Mouse (Mus musculus): ENCODE data around the gene Cabcoco1.

The Cabcoco1 gene

GRCm38 (mm10) chr10:68541139-68541942 is at the start of gene Cabcoco1:
Gene Cabcoco1 (minus strand): TSS chr10:68541896.
- DNase-seq = peak; percentile 92

- DNase-seq = no peak
Observed at GRCm38 (mm10) chr10:68589530-68590252, 48.0 kb upstream of the Cabcoco1 start.

DNA sequence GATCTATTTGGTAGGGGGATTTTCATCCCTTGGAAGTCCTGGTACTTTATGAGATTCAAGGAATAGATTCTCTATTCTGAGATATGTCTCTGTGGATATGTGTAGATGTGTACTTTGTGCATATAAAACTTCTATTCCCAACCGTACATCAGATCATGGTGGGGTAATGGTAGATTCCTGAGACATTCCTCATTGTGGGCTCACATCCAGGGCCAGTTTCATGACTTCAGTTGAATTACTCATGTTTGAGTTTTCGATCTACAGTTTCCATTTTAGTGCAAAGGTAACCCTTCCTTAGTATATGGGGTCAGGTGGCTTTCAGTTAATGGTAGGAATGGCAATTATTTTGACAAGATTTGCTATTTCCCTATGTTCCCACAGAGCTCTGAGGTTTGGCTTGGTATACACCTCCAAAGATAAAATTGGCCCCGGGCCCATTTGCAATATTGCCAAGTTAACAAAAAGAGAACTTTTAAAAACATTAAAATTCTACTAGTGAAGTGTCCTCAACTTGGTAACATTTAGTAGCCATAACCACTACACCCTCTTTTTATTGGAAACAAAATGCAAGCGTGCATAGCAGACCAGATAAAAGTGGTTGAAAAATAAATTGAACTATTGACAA is 45.8 kb upstream of the Cabcoco1 start:
- DNase-seq = no peak

- no peak for DNase-seq
Observed at GRCm38 (mm10) chr10:68577321-68577720, 35.6 kb upstream of the Cabcoco1 start.

- DNase-seq = no peak
Observed at GRCm38 (mm10) chr10:68568172-68568571, 26.5 kb upstream of the Cabcoco1 start.

DNA sequence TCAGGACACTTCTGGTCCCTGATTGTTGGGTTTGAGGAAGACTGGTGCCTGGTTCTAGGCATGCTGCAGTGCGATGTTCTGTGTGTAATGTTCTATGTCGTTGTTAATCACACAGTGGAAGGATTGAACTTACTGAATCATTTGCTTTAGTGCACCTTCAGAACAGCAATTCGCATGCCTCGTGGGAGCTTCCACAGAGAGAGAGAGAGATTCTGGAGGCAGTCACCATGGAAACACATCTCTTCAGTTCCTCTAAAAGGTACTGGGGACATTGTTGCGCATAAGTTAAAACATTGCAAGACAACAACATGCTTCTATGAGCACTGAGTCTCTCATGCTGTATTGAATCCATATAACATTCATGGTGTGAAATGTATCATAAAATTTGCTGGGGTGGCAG is 20.6 kb upstream of the Cabcoco1 start:
- DNase-seq = no peak

GRCm38 (mm10) chr10:68558828-68559219 is 17.1 kb upstream of the Cabcoco1 start:
- no peak for DNase-seq

- DNase-seq = no peak
Observed at GRCm38 (mm10) chr10:68558105-68558827, 16.6 kb upstream of the Cabcoco1 start.

- no peak for DNase-seq
Observed at GRCm38 (mm10) chr10:68553677-68554076, 12.0 kb upstream of the Cabcoco1 start.

GRCm38 (mm10) chr10:68552556-68552955 is 10.9 kb upstream of the Cabcoco1 start:
- no peak for DNase-seq

GRCm38 (mm10) chr10:68551316-68551715 is 9.6 kb upstream of the Cabcoco1 start:
- DNase-seq = no peak

DNA sequence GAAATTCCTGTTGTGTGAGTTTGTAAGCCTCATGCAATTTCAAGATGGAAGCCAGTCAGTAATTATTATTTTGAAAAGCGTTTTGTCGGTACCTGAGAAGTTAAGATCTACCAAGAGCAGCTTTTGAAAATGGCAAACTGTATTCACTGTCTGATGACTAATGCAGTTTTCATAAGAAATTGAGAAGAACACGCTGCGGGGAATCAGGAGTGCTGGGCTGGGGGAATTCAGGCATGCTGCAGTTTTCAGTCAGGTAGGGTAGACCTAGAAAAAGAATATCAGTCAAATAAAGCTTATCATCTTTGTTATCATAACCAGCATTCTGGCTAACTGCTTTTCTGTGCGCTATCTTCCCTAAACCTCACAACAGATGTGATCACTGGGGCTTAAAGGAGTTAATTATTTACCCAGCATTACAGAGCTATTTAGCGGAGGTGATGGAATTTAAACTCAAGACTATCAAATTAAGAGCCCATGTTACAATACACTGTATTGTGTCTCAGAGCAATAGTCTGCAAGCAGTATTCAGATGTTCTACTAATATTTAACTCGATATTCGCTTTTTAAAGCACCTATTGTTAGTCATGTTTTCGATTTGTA is 9.1 kb upstream of the Cabcoco1 start:
- DNase-seq = no peak

DNA sequence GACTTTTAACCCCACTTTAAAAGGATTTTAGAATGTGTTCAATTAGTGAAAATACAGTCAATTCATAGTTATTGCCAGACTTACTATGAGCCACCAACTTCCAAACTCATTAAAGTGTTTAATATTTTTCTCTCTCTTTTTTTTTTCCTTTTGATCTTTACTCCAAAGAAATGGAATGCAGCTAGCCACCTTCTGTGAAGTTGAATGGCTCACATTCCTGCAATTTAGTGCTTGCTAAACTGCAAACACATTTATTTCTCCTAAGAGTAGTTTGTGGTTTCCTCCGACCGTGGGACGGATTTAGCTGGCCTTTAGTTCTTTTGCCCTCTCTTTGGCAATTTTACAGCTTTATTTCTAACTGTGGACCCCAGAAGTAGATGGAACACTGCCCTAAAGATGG is 1.4 kb upstream of the Cabcoco1 start:
- no peak for DNase-seq

DNA sequence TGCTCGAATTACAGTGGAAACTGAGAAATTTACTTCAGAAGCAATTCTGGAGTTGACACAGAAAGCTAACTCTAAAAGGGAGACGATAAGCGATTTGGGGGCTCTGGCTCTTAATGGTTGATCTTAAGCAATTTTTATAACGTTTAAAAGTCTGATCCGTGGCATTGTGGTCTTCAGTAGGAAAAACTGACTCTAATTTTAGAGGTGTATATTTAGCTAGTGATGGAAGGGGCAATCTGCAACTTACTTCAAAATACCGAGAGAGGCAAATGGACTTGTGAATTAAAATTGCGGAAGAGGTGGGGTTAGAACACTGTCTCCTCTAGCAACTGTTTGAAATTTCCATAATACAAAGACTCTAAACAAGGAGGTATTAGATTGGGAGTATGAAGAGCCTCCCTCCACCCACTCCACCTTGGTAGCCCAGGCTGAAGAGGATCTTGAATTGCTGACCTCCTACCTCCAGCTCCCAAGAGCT is 286 bp upstream of the Cabcoco1 start:
- no peak for DNase-seq

GRCm38 (mm10) chr10:68540612-68541011 is 1.1 kb downstream of the Cabcoco1 start:
- DNase-seq = no peak

DNA sequence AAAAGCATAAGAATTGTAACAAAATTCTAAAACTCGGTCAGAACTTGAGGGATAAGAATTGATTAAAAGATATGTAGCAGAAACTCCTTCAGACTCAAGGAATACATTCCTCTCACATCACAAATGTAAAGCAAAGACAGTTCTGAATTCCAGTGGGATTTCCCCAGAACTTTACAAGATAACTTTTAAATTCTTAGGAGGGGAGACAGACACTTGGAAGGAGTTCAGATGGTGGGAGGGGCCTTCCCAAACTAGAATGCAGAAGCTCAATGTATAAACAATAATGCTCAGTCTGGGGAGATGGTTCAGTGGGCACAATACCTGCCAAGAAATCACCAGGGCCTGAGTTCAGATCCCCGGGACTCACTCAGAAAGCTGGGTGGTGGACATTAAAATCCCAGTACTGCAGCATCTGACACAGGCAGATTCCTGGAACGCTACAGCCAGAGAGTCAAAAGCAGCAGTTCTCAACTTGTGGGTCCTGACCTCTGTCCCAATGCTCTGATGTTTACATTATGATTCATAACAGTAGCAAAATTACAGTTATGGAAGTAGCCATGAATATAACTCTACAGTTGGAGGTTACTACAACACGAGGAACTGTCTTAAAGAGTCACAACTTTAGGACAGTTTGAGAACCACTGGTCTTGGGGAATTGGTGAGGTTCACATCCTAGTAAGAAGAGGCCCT is 4.3 kb downstream of the Cabcoco1 start:
- DNase-seq = no peak

DNA sequence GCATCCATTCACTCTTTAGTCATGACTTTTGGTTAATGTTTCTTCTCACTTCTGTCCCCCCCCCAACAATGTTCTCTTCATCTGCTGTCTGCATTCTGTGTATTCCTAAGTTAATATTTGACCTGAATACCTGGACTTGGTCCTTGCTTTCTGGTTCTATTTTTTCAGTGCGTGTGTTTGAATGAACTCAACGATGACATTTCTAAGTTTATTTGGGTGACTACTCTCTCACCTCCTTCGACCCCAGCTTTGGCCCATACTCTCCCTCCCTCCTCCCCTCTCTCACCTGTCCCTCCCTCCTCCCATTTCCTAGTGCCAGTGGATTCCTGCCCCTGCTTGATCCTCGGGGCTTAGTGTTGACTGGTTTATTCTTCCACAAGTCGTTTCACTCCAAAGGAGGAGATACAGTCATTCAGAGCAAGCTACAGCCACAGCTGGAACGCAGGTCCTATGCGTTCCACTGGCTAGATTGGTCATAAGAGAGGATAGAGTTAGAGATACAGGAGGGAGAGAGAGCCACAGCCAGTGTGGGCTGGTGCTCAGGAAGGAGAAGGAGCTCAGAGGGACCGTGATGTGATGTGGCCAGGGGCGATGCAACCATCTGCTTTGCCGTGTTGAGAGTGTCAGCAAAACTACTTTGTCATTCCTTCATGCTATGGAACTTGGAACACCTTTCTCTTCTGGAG is 12.2 kb downstream of the Cabcoco1 start:
- DNase-seq = no peak

DNA sequence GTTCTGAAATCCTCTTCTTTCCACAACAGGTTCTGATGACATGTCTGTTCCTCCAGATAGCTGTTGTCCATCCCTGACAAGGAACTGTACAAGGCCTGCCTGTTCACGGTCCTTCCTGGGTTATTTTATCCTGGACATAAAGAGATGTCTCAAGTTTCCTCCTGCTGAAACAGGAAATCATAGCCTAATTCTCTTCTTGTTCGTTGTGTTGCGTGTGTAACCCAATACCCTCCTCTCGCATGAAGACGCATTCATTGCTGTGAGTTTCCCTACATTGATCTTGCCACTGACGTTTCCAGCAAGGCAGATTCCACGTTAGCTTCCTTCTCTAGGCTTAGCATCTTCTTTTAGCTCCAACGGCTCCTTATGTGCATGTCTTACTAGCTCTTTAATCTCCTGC is 12.7 kb downstream of the Cabcoco1 start:
- DNase-seq = no peak

- DNase-seq = no peak
Observed at GRCm38 (mm10) chr10:68522106-68522505, 19.6 kb downstream of the Cabcoco1 start.

DNA sequence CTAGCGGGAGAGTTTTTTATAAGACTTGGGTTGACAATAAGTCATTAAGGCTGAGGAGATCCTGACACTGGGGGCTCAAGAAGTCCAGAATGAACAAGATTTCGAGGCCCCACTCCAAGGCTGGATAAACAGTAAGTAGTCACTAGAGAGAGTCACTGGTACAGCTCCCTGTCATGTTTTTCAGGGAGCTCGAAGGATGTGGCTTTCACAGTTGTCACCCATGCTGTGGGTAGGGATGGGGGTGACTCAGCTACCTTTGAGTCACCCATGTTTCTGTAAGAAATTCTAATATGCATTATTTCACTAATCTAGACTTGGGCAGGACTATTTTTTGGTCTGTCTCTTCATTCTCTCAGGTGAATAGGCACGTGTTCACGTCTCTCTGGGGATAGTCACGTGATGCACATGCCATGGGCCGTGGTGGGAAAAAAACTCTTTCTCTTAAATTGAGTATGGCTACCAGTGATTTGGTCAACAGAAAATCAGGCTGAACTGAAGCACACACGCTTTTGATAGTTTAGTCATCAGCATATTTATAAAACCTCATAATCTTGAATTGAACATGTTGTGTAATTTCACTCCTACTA is 29.2 kb downstream of the Cabcoco1 start:
- DNase-seq = no peak

DNA sequence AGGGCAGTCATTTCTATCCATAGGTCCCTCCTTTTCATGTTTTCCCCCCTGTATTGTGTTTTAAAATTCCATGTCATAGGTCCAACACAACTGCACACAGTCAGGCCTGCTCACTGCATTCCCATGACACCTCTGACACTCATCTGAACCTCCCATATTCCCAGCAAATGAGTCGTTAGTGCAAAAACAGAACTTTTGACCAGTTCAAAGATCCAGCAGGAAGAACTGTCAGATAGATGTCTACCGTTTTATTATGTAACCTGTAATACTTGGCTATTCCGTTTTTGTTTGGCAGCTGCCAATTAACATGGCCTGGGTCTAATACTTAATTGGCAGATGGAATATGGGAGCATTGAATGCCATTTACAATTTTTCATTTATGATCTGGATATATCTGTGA is 34.0 kb downstream of the Cabcoco1 start:
- DNase-seq = no peak
